Mouse (Mus musculus): ENCODE results near the gene Tbl1xr1.

Gene Tbl1xr1

DNA sequence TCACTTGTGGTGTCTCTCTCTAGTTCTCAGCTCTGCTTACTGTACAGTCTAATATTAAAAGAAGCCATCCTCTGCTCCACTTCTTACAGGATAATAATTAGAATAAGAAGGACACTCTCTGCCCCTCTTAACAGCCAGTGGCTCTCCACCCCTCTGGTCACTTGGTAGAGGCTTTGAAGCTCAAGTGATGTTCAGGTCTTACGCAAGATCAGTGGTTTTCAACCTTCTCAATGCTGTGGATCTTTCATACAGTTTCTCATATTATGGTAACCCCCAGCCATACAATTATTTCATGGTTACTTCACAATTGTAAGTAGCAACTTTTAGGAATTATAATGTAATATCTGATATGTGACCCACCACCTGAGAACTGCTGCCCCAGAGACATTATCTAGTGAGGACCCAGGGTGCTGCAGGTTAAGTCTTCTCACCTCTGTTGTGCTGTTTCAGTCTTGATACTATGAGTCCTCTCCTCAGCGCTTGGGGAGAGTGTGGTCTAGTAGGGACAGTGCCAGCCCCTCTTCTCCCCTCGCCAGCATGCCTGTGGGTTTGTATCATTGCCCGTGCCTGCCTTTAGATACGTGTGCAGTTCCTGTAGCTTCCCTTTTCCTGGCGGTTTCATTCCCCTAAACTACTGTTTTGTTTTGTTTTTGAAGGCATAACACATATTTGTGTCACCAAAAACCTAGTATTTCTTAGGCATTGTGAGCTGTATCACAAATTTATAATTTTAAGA is 65.7 kb downstream of the Tbl1xr1 start:
- H3K27me3 ChIP-seq (ENCODE audit: insufficient read depth, low read length), result no peaks in the 10 kb centered on the region
- TF ChIP-seq CTCF (conservative IDR thresholded peaks at IDR 0.05; ENCODE audit: low read length) (no peak), NANOG (IDR thresholded peaks at IDR 0.05; ENCODE audit: borderline replicate concordance, low read length) (no peak), POU5F1 (IDR thresholded peaks at IDR 0.05; ENCODE audit: borderline replicate concordance, low read length) (no peak)
- 0 out of 2 replicates have a peak, but pooled peaks cover 6% of the 10 kb centered on the region for H3K9me3 ChIP-seq (ENCODE audit: low read length)
- peaks cover 79% of the 10 kb centered on the region for H3K4me1 ChIP-seq (replicated peaks; ENCODE audit: low read depth, low read length)
- H3K4me3 ChIP-seq (replicated peaks; ENCODE audit: low read length), result no peak overlapping the region
- H3K36me3 ChIP-seq (ENCODE audit: insufficient read depth, low read length), result peaks cover 6% of the 10 kb centered on the region

DNA sequence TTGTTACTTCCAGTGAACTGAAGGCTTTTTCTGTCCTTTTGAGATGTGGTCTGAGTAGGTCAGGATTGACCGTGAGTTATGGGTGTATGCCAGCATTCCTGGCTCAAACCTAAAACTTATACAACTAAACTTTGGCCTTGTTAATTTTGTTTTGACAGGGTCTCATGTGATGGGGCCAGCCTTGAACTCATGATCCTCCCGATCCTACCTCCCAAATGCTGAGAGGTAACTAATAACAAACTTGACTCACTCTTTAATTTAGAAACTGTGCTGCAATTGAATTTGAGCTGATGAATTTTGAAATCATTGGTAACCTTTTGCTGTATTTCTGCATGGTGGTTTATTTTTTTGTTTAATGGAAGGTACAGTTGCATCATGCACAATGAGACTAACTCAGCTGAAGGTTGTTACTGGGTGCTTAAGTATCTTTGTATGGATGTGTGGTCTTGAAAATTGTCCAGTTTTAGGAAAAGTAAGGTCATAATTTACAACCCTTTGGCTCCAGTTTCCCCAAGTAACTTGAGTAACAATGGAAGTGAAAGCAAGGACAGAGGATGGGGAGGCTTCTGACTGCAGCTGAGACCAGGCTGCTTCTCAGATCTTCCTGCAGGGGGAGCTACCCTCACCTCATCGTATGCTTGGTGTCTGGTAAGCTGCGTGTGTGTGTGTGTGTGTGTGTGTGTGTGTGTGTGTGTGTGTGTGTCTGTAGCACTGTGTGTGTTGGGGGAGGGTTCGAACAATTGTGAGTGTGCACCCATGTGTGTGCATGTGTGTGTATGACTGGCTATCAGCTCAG is 66.6 kb downstream of the Tbl1xr1 start:
- TF ChIP-seq CTCF (conservative IDR thresholded peaks at IDR 0.05; ENCODE audit: low read length) (peak; percentile 61), NANOG (IDR thresholded peaks at IDR 0.05; ENCODE audit: borderline replicate concordance, low read length) (no peak), POU5F1 (IDR thresholded peaks at IDR 0.05; ENCODE audit: borderline replicate concordance, low read length) (no peak)
- peaks cover 12% of the 10 kb centered on the region for H3K36me3 ChIP-seq (ENCODE audit: insufficient read depth, low read length)
- H3K27me3 ChIP-seq (ENCODE audit: insufficient read depth, low read length), result no peaks in the 10 kb centered on the region
- no peak overlapping the region for H3K4me3 ChIP-seq (replicated peaks; ENCODE audit: low read length)
- H3K9me3 ChIP-seq (ENCODE audit: low read length), result 0 out of 2 replicates have a peak, but pooled peaks cover 8% of the 10 kb centered on the region
- peaks cover 70% of the 10 kb centered on the region for H3K4me1 ChIP-seq (replicated peaks; ENCODE audit: low read depth, low read length)

DNA sequence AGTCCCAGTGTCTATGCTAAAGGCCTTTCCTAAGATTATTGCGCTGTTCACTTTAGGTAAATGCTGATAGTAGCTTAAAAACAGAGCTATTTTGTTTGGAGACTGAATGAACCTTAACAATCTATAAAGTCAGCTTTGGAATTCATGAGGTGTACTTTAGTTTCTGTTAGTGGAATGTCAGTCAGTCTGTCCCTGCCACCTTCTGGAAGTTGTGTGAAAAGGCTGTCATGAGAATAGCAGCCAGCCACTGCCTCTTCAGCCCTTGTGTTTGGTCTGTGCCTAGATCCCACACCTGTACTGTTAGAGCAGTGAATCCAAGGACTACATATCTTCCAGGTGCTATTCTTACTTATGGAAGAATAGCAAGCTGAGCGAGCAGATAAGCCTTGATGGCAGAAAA is 67.8 kb downstream of the Tbl1xr1 start:
- H3K4me1 ChIP-seq (replicated peaks; ENCODE audit: low read depth, low read length), result peaks cover 63% of the 10 kb centered on the region

DNA sequence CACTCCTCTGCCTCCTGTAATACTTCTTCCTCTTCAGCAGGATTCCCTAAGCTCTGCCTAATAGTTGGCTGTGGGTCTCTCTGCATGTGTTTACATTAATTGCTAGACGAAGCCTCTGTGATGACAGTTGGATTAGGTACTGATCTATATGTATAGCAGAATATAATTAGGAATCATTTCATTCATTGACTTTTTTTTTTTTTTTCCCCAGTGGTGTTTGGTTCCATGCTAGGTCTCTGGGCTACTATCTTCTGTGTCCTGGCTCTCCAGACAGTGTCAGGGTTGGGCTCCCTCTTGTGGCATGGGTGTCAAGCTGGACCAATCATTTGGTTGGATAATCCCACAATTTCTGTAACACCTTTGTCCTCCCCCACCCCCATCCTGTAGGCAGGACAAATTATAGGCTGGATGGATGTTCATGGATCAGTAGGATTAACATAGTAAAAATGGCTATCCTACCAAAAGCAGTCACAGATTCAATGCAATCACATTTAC is 71.0 kb downstream of the Tbl1xr1 start:
- 0 out of 2 replicates have a peak, but pooled peaks cover 8% of the 10 kb centered on the region for H3K9me3 ChIP-seq (ENCODE audit: low read length)

More for the DNA sequence above, 67.8 kb downstream of the Tbl1xr1 start:
- Histone ChIP-seq H3K36me3 (ENCODE audit: insufficient read depth, low read length) (peaks cover 12% of the 10 kb centered on the region), H3K4me3 (replicated peaks; ENCODE audit: low read length) (no peak overlapping the region), H3K9me3 (ENCODE audit: low read length) (0 out of 2 replicates have a peak, but pooled peaks cover 8% of the 10 kb centered on the region), H3K27me3 (ENCODE audit: insufficient read depth, low read length) (no peaks in the 10 kb centered on the region)
- no peak for TF ChIP-seq CTCF (conservative IDR thresholded peaks at IDR 0.05; ENCODE audit: low read length)
- no peak for TF ChIP-seq POU5F1 (IDR thresholded peaks at IDR 0.05; ENCODE audit: borderline replicate concordance, low read length)
- TF ChIP-seq NANOG (IDR thresholded peaks at IDR 0.05; ENCODE audit: borderline replicate concordance, low read length), result no peak

DNA sequence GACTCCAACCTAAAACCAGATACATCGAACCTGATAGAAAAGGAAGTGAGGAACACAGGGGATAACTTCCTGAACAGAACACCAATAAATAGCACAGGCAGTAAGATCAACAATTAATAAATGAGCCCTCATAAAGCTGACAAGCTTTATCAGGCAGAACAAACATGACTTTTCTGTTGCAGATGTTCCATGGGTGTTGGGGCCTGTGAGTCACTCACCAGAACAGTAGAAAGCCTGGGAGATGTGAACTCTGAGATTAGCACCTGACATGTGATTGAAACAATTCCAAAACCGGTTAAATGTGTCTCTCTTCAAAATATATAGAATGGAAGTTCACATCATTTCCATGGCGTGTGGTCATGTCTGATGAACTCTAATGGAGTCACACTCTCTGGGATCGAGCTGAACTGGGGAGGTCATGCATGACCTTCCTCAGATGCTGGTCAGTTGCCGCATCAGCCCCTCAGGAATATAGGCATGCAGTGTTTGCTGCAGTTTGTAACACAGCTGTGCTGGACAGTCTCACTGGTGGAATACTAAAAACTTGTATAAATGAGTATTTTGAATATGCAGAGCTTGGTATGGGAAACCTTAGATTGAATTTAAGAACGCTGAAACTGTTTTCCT is 72.0 kb downstream of the Tbl1xr1 start:
- Histone ChIP-seq H3K4me1 (replicated peaks; ENCODE audit: low read depth, low read length) (peaks cover 57% of the 10 kb centered on the region), H3K9me3 (ENCODE audit: low read length) (0 out of 2 replicates have a peak, but pooled peaks cover 8% of the 10 kb centered on the region), H3K4me3 (replicated peaks; ENCODE audit: low read length) (no peak overlapping the region), H3K36me3 (ENCODE audit: insufficient read depth, low read length) (peaks cover 20% of the 10 kb centered on the region), H3K27me3 (ENCODE audit: insufficient read depth, low read length) (no peaks in the 10 kb centered on the region)
- no peak for TF ChIP-seq CTCF (conservative IDR thresholded peaks at IDR 0.05; ENCODE audit: low read length)
- TF ChIP-seq POU5F1 (IDR thresholded peaks at IDR 0.05; ENCODE audit: borderline replicate concordance, low read length), result no peak
- no peak for TF ChIP-seq NANOG (IDR thresholded peaks at IDR 0.05; ENCODE audit: borderline replicate concordance, low read length)

More for the DNA sequence above, 71.0 kb downstream of the Tbl1xr1 start:
- TF ChIP-seq NANOG (IDR thresholded peaks at IDR 0.05; ENCODE audit: borderline replicate concordance, low read length) (no peak), CTCF (conservative IDR thresholded peaks at IDR 0.05; ENCODE audit: low read length) (peak; percentile 3; the same call in 1 of the 2 replicates), POU5F1 (IDR thresholded peaks at IDR 0.05; ENCODE audit: borderline replicate concordance, low read length) (no peak)
- no peak overlapping the region for H3K4me3 ChIP-seq (replicated peaks; ENCODE audit: low read length)
- H3K27me3 ChIP-seq (ENCODE audit: insufficient read depth, low read length), result no peaks in the 10 kb centered on the region
- peaks cover 20% of the 10 kb centered on the region for H3K36me3 ChIP-seq (ENCODE audit: insufficient read depth, low read length)
- H3K4me1 ChIP-seq (replicated peaks; ENCODE audit: low read depth, low read length), result peaks cover 61% of the 10 kb centered on the region

DNA sequence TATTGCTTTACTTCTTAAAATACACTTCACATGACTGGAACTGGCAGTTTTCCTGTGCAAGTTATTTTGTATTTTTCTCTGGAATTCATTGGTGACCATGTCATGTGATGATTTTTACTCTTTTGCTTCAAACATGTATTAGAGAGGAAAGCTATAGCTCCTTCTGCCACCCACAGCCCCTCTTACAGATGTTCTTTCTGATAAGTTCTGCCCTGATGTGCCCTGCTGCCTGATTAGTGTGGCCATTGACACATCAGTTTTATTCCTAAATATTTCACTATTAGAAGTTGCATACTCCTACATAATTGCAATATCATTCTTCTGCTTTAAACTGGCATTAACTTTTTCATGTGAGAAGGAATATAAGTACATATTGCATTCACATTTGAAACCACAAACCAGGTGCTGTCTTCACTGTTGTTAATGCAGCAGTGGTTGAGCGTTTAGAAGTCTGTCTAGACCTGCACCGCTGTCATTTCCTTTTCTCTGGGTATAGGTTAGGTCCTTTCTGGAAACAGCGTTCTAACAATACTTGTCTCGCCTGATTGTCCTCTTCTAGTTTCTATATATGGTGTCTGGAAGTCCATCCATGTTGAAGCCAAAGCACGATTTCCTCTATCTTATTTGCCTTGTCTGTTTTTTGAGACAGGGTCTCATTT is 74.5 kb downstream of the Tbl1xr1 start:
- Histone ChIP-seq H3K9me3 (ENCODE audit: low read length) (0 out of 2 replicates have a peak, but pooled peaks cover 8% of the 10 kb centered on the region), H3K4me3 (replicated peaks; ENCODE audit: low read length) (no peak overlapping the region), H3K27me3 (ENCODE audit: insufficient read depth, low read length) (no peaks in the 10 kb centered on the region), H3K4me1 (replicated peaks; ENCODE audit: low read depth, low read length) (peaks cover 55% of the 10 kb centered on the region), H3K36me3 (ENCODE audit: insufficient read depth, low read length) (peaks cover 20% of the 10 kb centered on the region)
- no peak for TF ChIP-seq NANOG (IDR thresholded peaks at IDR 0.05; ENCODE audit: borderline replicate concordance, low read length)
- no peak for TF ChIP-seq POU5F1 (IDR thresholded peaks at IDR 0.05; ENCODE audit: borderline replicate concordance, low read length)
- TF ChIP-seq CTCF (conservative IDR thresholded peaks at IDR 0.05; ENCODE audit: low read length), result no peak

DNA sequence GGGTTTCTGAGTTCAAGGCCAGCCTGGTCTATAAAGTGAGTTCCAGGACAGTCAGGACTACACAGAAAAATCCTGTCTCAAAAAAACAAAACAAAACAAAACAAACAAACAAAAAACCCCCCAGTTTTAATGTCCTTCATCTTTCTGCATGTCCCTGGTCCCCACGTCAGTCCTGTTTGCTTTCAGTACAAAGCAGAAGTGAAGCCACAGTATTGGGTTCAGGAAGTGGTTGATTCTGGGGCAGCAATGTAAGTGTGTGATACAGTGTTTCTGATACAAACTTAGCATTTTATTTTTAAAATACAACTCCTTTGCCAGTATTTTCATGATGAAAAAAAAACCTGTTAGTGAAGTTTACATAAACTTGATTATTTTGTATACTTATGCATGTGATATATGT is 76.3 kb downstream of the Tbl1xr1 start:
- Histone ChIP-seq H3K9me3 (ENCODE audit: low read length) (no peaks in the 10 kb centered on the region), H3K4me1 (replicated peaks; ENCODE audit: low read depth, low read length) (peaks cover 63% of the 10 kb centered on the region), H3K4me3 (replicated peaks; ENCODE audit: low read length) (no peak overlapping the region), H3K27me3 (ENCODE audit: insufficient read depth, low read length) (no peaks in the 10 kb centered on the region), H3K36me3 (ENCODE audit: insufficient read depth, low read length) (peaks cover 8% of the 10 kb centered on the region)
- TF ChIP-seq POU5F1 (IDR thresholded peaks at IDR 0.05; ENCODE audit: borderline replicate concordance, low read length) (no peak), CTCF (conservative IDR thresholded peaks at IDR 0.05; ENCODE audit: low read length) (no peak), NANOG (IDR thresholded peaks at IDR 0.05; ENCODE audit: borderline replicate concordance, low read length) (no peak)

All from E14TG2a.4 (cell line).